Mouse (Mus musculus) small intestine, adult 2 months (tissue): Measurements from ENCODE around the gene Mapk8ip2. TPM values are rescaled to one million over a fixed set of nuclear protein-coding genes. Genes with fewer than 3 reads are reported as not detected.

Source experiments
- H3K27ac ChIP-seq: fragments of 200-500 bp; 2 replicates; pipeline ENCODE4 v1.5.1; 2012; ENCODE audit warnings: low read depth, low read length, control low read depth, inconsistent platforms; ENCODE audit not compliant: insufficient read depth
- H3K27me3 ChIP-seq: fragments of 200-500 bp; 2 replicates; pipeline ENCODE4 v1.6.1; 2012; ENCODE audit warnings: mild to moderate bottlenecking, moderate library complexity, low read length, inconsistent platforms; ENCODE audit not compliant: control insufficient read depth, insufficient read depth
- H3K36me3 ChIP-seq: fragments of 200-500 bp; 2 replicates; pipeline ENCODE4 v1.6.1; 2012; ENCODE audit warnings: mild to moderate bottlenecking, low read length, control low read depth, inconsistent platforms; ENCODE audit not compliant: control insufficient read depth, insufficient read depth
- H3K4me1 ChIP-seq: fragments of 200-500 bp; 2 replicates; pipeline ENCODE4 v1.6.1; 2012; ENCODE audit warnings: low read length, inconsistent platforms, mixed read lengths; ENCODE audit not compliant: control insufficient read depth, insufficient read depth, insufficient read length
- H3K4me3 ChIP-seq: fragments of 200-500 bp; 2 replicates; pipeline ENCODE4 v1.5.1; 2012; ENCODE audit warnings: low read depth, mild to moderate bottlenecking, control low read depth, inconsistent platforms, low read length, moderate library complexity
- CTCF ChIP-seq: fragments of 200-500 bp; IDR thresholded peaks from 2 replicates; pipeline ENCODE4 v1.5.1; 2012; ENCODE audit warnings: low read depth, mild to moderate bottlenecking, control low read depth, inconsistent platforms, low read length, moderate library complexity, mixed read lengths; ENCODE audit not compliant: insufficient replicate concordance, insufficient read length; ENCODE audit errors: extremely low read depth
- POLR2A ChIP-seq: fragments of 200-500 bp; IDR thresholded peaks from 2 replicates; pipeline ENCODE4 v1.6.1; 2012; ENCODE audit warnings: low read depth, mild to moderate bottlenecking, control low read depth, inconsistent platforms, low read length, moderate library complexity
- WGBS: fragments of 180-500 bp; shearing (Covaris S2); methylation state at CpG from one replicate; pipeline ENCODE4 v1.1.7; 2018; 5-methylcytosine and 5-hydroxymethylcytosine counted together
- polyA plus RNA-seq: library from polyadenylated mRNA; depleted of rRNA; stranded (reverse); fragments of >200 nt; gene quantifications from 2 replicates; pipeline ENCODE4 v1.2.3, GENCODE M21; 2012; rRNA removed

The Mapk8ip2 gene
- 0.53 and 0.65 TPM in 2 replicates for polyA plus RNA-seq

- peaks cover 7% of the 10 kb centered on the region for H3K4me1 ChIP-seq
- peaks cover 13% of the 10 kb centered on the region for H3K27me3 ChIP-seq
- TF ChIP-seq CTCF: no peak
- no peak for TF ChIP-seq POLR2A
- H3K27ac ChIP-seq: no peak within 1 kb of the TSS
- 3% methylated on average over 53 of the region's 53 CpGs for WGBS
- no peaks in the 10 kb centered on the region for H3K36me3 ChIP-seq
- peak within 1 kb of the TSS; percentile 45 for H3K4me3 ChIP-seq
Measured at GRCm38 (mm10) chr15:89453865-89454478, at the start of gene Mapk8ip2. TSS of gene Mapk8ip2 (plus strand) at chr15:89453913.

GRCm38 (mm10) chr15:89404831-89405623, 48.7 kb upstream of the Mapk8ip2 start:
- TF ChIP-seq CTCF (no peak), POLR2A (no peak)
- no peaks in the 10 kb centered on the region for H3K36me3 ChIP-seq
- H3K27me3 ChIP-seq: no peaks in the 10 kb centered on the region
- H3K27ac ChIP-seq: no peak overlapping the region
- H3K4me3 ChIP-seq: no peak overlapping the region
- 74% methylated on average over 10 of the region's 10 CpGs for WGBS
- H3K4me1 ChIP-seq: peaks cover 4% of the 10 kb centered on the region; the same call in 1 of the 2 replicates

- H3K4me3 ChIP-seq: no peak overlapping the region
- no peaks in the 10 kb centered on the region for H3K27me3 ChIP-seq
- no peaks in the 10 kb centered on the region for H3K4me1 ChIP-seq
Measured at GRCm38 (mm10) chr15:89406691-89407090, 47.0 kb upstream of the Mapk8ip2 start.

DNA sequence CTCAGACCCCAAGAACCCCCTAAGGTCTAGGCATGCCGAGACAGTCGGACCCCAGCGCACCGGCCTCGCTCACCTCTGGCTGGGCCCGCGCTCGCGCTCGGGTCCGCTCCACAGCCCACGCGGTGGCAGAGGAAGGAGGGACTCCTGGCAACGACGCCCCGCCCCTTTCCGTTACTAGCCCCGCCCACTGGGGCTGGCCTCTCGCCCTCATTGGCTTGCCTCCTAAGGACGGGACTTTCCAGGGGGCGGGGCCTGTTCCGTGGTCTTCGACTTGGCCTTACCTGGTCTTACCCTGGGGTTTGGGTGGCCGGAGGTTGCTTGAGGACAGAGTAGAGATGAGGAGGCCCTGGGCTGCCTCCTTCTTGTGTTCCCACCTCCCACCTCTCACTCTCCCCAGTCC, 43.6 kb upstream of the Mapk8ip2 start, which contains the start of gene Syce3:
Gene Syce3 (minus strand): TSS at position 386 of the 400 bp plus-strand sequence.
- 84% methylated on average over 24 of the region's 24 CpGs for WGBS

More at GRCm38 (mm10) chr15:89406691-89407090, 47.0 kb upstream of the Mapk8ip2 start:
- Histone ChIP-seq H3K36me3 (no peaks in the 10 kb centered on the region), H3K27ac (no peak overlapping the region)
- no peak for TF ChIP-seq POLR2A

DNA sequence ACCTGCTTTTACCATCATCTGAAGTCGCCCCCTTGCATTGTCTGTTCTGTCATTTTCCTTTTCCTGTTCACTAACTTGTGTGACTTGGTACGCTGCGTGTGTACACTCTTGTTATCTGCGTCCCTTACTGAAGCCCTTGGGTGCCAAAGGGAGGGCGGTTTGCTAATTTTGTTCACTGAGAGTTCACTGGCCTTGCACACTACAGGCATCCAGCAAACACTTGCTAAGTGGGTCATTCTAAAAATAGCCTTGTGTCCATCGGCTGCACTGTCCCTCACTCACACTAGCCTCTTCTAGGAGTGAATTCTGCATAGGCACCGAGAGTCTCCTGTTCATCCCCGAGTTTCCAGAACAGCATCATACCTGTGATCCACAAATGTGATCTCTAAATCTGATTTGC, 38.4 kb upstream of the Mapk8ip2 start:
- Histone ChIP-seq H3K27me3 (no peaks in the 10 kb centered on the region), H3K4me1 (no peaks in the 10 kb centered on the region), H3K27ac (no peak overlapping the region), H3K36me3 (peaks cover 33% of the 10 kb centered on the region), H3K4me3 (no peak overlapping the region)
- WGBS: 84% methylated on average over 8 of the region's 8 CpGs
- TF ChIP-seq CTCF (no peak), POLR2A (no peak)

More for the DNA sequence above, 43.6 kb upstream of the Mapk8ip2 start, which contains the start of gene Syce3:
- Histone ChIP-seq H3K27ac (no peak within 1 kb of the TSS), H3K27me3 (no peaks in the 10 kb centered on the region), H3K36me3 (no peaks in the 10 kb centered on the region), H3K4me1 (no peaks in the 10 kb centered on the region), H3K4me3 (no peak within 1 kb of the TSS)
- no peak for TF ChIP-seq POLR2A
- TF ChIP-seq CTCF: no peak

DNA sequence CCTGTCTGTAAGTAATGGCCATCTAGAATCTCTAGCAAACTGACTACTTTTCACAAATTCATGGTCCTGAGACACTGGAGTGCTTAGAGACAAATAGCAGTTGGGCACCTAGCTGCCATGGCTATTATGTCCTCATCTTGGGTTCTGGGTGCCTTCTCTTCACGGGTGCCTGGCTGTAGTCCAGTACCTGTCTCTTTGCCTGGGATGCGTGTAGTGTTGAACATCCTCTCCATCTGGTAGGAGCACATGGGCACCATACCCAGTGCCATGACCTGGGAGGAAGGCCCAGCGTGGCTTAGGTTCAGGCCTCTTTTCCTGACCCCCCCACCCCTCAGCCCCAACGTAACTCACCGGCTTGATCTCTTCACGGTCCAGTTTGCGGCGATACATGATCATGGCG, 31.8 kb upstream of the Mapk8ip2 start:
- TF ChIP-seq POLR2A (no peak), CTCF (no peak)
- no peaks in the 10 kb centered on the region for H3K4me1 ChIP-seq
- no peak overlapping the region for H3K27ac ChIP-seq
- WGBS: 94% methylated on average over 9 of the region's 9 CpGs
- no peaks in the 10 kb centered on the region for H3K27me3 ChIP-seq
- H3K36me3 ChIP-seq: peaks cover 74% of the 10 kb centered on the region
- no peak overlapping the region for H3K4me3 ChIP-seq

DNA sequence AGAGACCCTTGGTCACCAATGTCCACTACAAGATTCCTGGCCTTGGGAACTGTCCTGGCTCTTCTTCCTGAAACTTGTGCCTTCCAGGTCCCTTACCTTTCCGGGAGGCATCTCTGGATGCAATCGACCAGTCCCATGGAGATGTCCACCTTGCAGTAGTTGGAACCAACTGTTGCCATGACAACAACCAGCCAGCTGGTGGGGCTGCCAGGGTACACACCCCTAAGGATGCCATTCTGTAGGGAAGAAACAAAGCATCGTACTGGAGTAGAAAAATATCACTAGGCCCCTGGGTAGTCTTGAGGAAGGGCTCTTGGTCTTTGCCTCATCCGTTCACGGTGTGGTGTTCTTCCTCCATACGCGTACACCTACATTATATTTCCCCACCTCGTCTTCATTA, 29.1 kb upstream of the Mapk8ip2 start:
- Histone ChIP-seq H3K36me3 (peaks cover 66% of the 10 kb centered on the region), H3K27ac (no peak overlapping the region), H3K27me3 (no peaks in the 10 kb centered on the region), H3K4me1 (peaks cover 2% of the 10 kb centered on the region; the same call in 1 of the 2 replicates), H3K4me3 (no peak overlapping the region)
- TF ChIP-seq CTCF (no peak), POLR2A (no peak)
- WGBS: 88% methylated on average over 8 of the region's 8 CpGs
